ENCODE assay signal across 9 mouse cellular contexts in genomic region chr11:90623477-90623876, GRCm38 (mm10). TPM values are rescaled to one million over a fixed set of nuclear protein-coding genes. Genes with fewer than 3 reads are reported as not detected.
DNase-seq lines count a peak whose midpoint lies in the region; ATAC-seq lines count a peak whose summit lies in the region.
"Had no signal": no experiment of that assay in that cellular context is flagged by ENCODE, and none has a peak within 500 bp of the region (broad histone marks: within the 10 kb centered on the region; RNA-seq: fewer than 3 reads in every experiment).

No protein-coding gene starts in this region.

- 60% methylated on average over 6 of the region's 6 CpGs for WGBS in hindbrain, embryonic 11.5 days
- WGBS in hindbrain, embryonic 16.5 days, result 59% methylated on average over 6 of the region's 6 CpGs
- WGBS in neural tube, embryonic 15.5 days, result 54% methylated on average over 6 of the region's 6 CpGs

- no peak for ATAC-seq in hindbrain, embryonic 11.5 days (ENCODE audit: low FRiP score)
- ATAC-seq in hindbrain, embryonic 16.5 days, result no peak
- no peak for ATAC-seq in neural tube, embryonic 15.5 days (ENCODE audit: low FRiP score)

- H3K27ac ChIP-seq in hindbrain, embryonic 11.5 days (ENCODE audit: low read depth, low read length), result no peak overlapping the region
- no peak overlapping the region for H3K27ac ChIP-seq in hindbrain, embryonic 16.5 days (ENCODE audit: low read depth, low read length)
- H3K27ac ChIP-seq in neural tube, embryonic 15.5 days (replicated peaks), result no peak overlapping the region
- H3K27ac ChIP-seq: limb, embryonic 13.5 days had no signal

- no peaks in the 10 kb centered on the region for H3K27me3 ChIP-seq in hindbrain, embryonic 11.5 days (ENCODE audit: control insufficient read depth, insufficient read depth, low read length)
- no peaks in the 10 kb centered on the region for H3K27me3 ChIP-seq in hindbrain, embryonic 16.5 days (replicated peaks; ENCODE audit: control insufficient read depth, insufficient read depth, low read length)
- H3K27me3 ChIP-seq in neural tube, embryonic 15.5 days (replicated peaks), result no peaks in the 10 kb centered on the region
- H3K27me3 ChIP-seq: limb, embryonic 13.5 days had no signal

- H3K4me1 ChIP-seq in hindbrain, embryonic 11.5 days (replicated peaks; ENCODE audit: control insufficient read depth, insufficient read depth, low read length), result no peaks in the 10 kb centered on the region
- H3K4me1 ChIP-seq in hindbrain, embryonic 16.5 days (ENCODE audit: control insufficient read depth, insufficient read depth, low read depth, low read length), result no peaks in the 10 kb centered on the region
- peaks cover 10% of the 10 kb centered on the region for H3K4me1 ChIP-seq in neural tube, embryonic 15.5 days
- H3K4me1 ChIP-seq: limb, embryonic 13.5 days had no signal

- DNase-seq in hindbrain, embryonic 11.5 days (ENCODE audit: low spot score), result peak; percentile 62
- DNase-seq in urinary bladder, postnatal 14 days (ENCODE audit: low spot score), result peak; percentile 33
- DNase-seq in urinary bladder, adult 18-20 months (ENCODE audit: low spot score in 2 of 2), result no peak
- peak; percentile 44 for DNase-seq in c-Kit-positive CD71-positive TER-119-negative erythroid progenitor cells, embryonic 14.5 days (ENCODE audit: low read depth)
- peak; percentile 24 to 40 for DNase-seq in kidney, postnatal 4 days
- peak; percentile 53 to 71 for DNase-seq in right cerebral cortex, adult 2 months (ENCODE audit: low spot score in 2 of 2)

- H3K4me3 ChIP-seq in hindbrain, embryonic 11.5 days (ENCODE audit: low read depth, low read length), result no peak overlapping the region
- no peak overlapping the region for H3K4me3 ChIP-seq in hindbrain, embryonic 16.5 days (ENCODE audit: low read length)
- H3K4me3 ChIP-seq in neural tube, embryonic 15.5 days (replicated peaks), result no peak overlapping the region
- H3K4me3 ChIP-seq: limb, embryonic 13.5 days had no signal

- no peaks in the 10 kb centered on the region for H3K36me3 ChIP-seq in hindbrain, embryonic 11.5 days (ENCODE audit: control insufficient read depth, insufficient read depth, low read length)
- no peaks in the 10 kb centered on the region for H3K36me3 ChIP-seq in hindbrain, embryonic 16.5 days (ENCODE audit: control insufficient read depth, insufficient read depth, low read length)
- no peaks in the 10 kb centered on the region for H3K36me3 ChIP-seq in neural tube, embryonic 15.5 days

- H3K4me2 ChIP-seq in hindbrain, embryonic 11.5 days (replicated peaks; ENCODE audit: low read depth, low read length), result no peak overlapping the region
- H3K4me2 ChIP-seq in hindbrain, embryonic 16.5 days (ENCODE audit: low read length), result no peak overlapping the region
- no peak overlapping the region for H3K4me2 ChIP-seq in neural tube, embryonic 15.5 days
- H3K4me2 ChIP-seq: limb, embryonic 13.5 days had no signal

- no peaks in the 10 kb centered on the region for H3K9me3 ChIP-seq in hindbrain, embryonic 11.5 days (ENCODE audit: control insufficient read depth, low read length)
- no peaks in the 10 kb centered on the region for H3K9me3 ChIP-seq in hindbrain, embryonic 16.5 days (ENCODE audit: control insufficient read depth, low read length)
- H3K9me3 ChIP-seq in neural tube, embryonic 15.5 days (replicated peaks), result no peaks in the 10 kb centered on the region
- H3K9me3 ChIP-seq: limb, embryonic 13.5 days had no signal

- no peak overlapping the region for H3K9ac ChIP-seq in hindbrain, embryonic 11.5 days (ENCODE audit: low read depth, low read length)
- no peak overlapping the region for H3K9ac ChIP-seq in hindbrain, embryonic 16.5 days (ENCODE audit: low read depth, low read length)
- H3K9ac ChIP-seq in neural tube, embryonic 15.5 days (replicated peaks), result no peak overlapping the region
- H3K9ac ChIP-seq: limb, embryonic 13.5 days had no signal

RNA-seq across cellular contexts. Expression of gene Stxbp4, which starts 14.4 kb away (rescaled TPM):
- 38.1 and 43.5 TPM in 2 replicates for polyA plus RNA-seq in hindbrain, embryonic 11.5 days (2014; fragmentation: Nextera tagmentation; extraction: Ambion mirVana)
- 14.4 and 18.6 TPM in 2 replicates for polyA plus RNA-seq in hindbrain, embryonic 16.5 days (2015; fragmentation: Nextera tagmentation; extraction: Ambion mirVana)
- 15.9 and 18.3 TPM in 2 replicates for polyA plus RNA-seq in neural tube, embryonic 15.5 days (2015; fragmentation: Nextera tagmentation; extraction: Ambion mirVana)

RNA-seq across cellular contexts. Expression of gene Cox11, which starts 14.5 kb away (rescaled TPM):
- polyA plus RNA-seq in hindbrain, embryonic 11.5 days (2014; fragmentation: Nextera tagmentation; extraction: Ambion mirVana), result 26.1 and 26.7 TPM in 2 replicates
- polyA plus RNA-seq in hindbrain, embryonic 16.5 days (2015; fragmentation: Nextera tagmentation; extraction: Ambion mirVana), result 36.9 and 38.8 TPM in 2 replicates
- polyA plus RNA-seq in neural tube, embryonic 15.5 days (2015; fragmentation: Nextera tagmentation; extraction: Ambion mirVana), result 42.3 and 44.1 TPM in 2 replicates

Comparison
In these comparisons a context has a peak if more than half of its experiments do, and no peak if none do; other contexts are left out.
1. DNase-seq: peak in hindbrain, embryonic 11.5 days (single experiment), urinary bladder, postnatal 14 days (single experiment), c-Kit-positive CD71-positive TER-119-negative erythroid progenitor cells, embryonic 14.5 days (single experiment), kidney, postnatal 4 days (2 of 2) and right cerebral cortex, adult 2 months (2 of 2); none in urinary bladder, adult 18-20 months (0 of 2).